12 mouse cellular contexts compared by ENCODE assay signal in genomic region chr6:72952221-72952620, GRCm38 (mm10). TPM values are rescaled to one million over a fixed set of nuclear protein-coding genes. Genes with fewer than 3 reads are reported as not detected.
DNase-seq lines count a peak whose midpoint lies in the region; ATAC-seq lines count a peak whose summit lies in the region.
"Had no signal": no experiment of that assay in that cellular context is flagged by ENCODE, and none has a peak within 500 bp of the region (broad histone marks: within the 10 kb centered on the region; RNA-seq: fewer than 3 reads in every experiment).

No protein-coding gene starts in this region.

- no peak overlapping the region for H3K4me3 ChIP-seq in neural tube, embryonic 13.5 days

- H3K36me3 ChIP-seq in neural tube, embryonic 13.5 days, result 0 out of 2 replicates have a peak, but pooled peaks cover 3% of the 10 kb centered on the region

- WGBS in neural tube, embryonic 13.5 days, result 77% methylated on average over 2 of the region's 2 CpGs

- no peak for ATAC-seq in neural tube, embryonic 13.5 days (ENCODE audit: low read depth)

- no peak overlapping the region for H3K4me2 ChIP-seq in neural tube, embryonic 13.5 days

- peaks cover 25% of the 10 kb centered on the region for H3K4me1 ChIP-seq in neural tube, embryonic 13.5 days (replicated peaks)

- H3K27me3 ChIP-seq in neural tube, embryonic 13.5 days, result no peaks in the 10 kb centered on the region

- no peak overlapping the region for H3K9ac ChIP-seq in neural tube, embryonic 13.5 days

- H3K9me3 ChIP-seq in neural tube, embryonic 13.5 days, result no peaks in the 10 kb centered on the region

- intact Hi-C loops in heart, postnatal 10 days (cut with DNase I), result no loop called here
- intact Hi-C loops in heart, postnatal 36 days (cut with DNase I), result no loop called here

- H3K27ac ChIP-seq in neural tube, embryonic 13.5 days (replicated peaks), result peak overlapping the region; percentile 14; the same call in 1 of the 2 replicates

- DNase-seq in heart, postnatal 10 days, result peak; percentile 35 to 55
- no peak for DNase-seq in heart, postnatal 36 days
- DNase-seq in neural tube, embryonic 10.5 days (ENCODE audit: extremely low spot score, low spot score), result no peak
- DNase-seq in fibroblast of lung, adult 2 months (ENCODE audit: low read depth), result peak; percentile 56
- DNase-seq in skeletal muscle tissue, adult 2 months (ENCODE audit: low read depth, low spot score), result peak; percentile 63
- no peak for DNase-seq in layer of hippocampus, adult 18-20 months (ENCODE audit: low spot score in 2 of 2)
- DNase-seq in frontal cortex, postnatal 25 days (ENCODE audit: low spot score in 2 of 2), result no peak
- DNase-seq: adrenal gland, postnatal 10 days; layer of hippocampus, postnatal 36 days; lung, postnatal 36 days; midbrain, embryonic 14.5 days had no signal

RNA-seq across cellular contexts. Expression of gene Tmsb10, which starts 6.3 kb away (rescaled TPM):
- 100 to 1,000 TPM; 526 to 622 TPM for total RNA-seq in heart, postnatal 10 days (2021)
- 100 to 1,000 TPM; 112 to 120 TPM for total RNA-seq in heart, postnatal 36 days (2021)
- polyA plus RNA-seq in neural tube, embryonic 13.5 days (2015; fragmentation: Nextera tagmentation; extraction: Ambion mirVana), result 4,458 and 5,080 TPM in 2 replicates
- total RNA-seq in layer of hippocampus, adult 18-20 months (2021), result 100 to 1,000 TPM; 264 to 325 TPM

RNA-seq across cellular contexts. Expression of gene Kcmf1, which starts 52.4 kb away (rescaled TPM):
- 10 to 100 TPM; 89.6 to 92.4 TPM for total RNA-seq in heart, postnatal 10 days (2021)
- total RNA-seq in heart, postnatal 36 days (2021), result 100 to 1,000 TPM; 104 to 110 TPM
- polyA plus RNA-seq in neural tube, embryonic 13.5 days (2015; fragmentation: Nextera tagmentation; extraction: Ambion mirVana), result 34.4 and 35.1 TPM in 2 replicates
- 10 to 100 TPM; 64.2 to 65.8 TPM for total RNA-seq in layer of hippocampus, adult 18-20 months (2021)

Comparison
In these comparisons a context has a peak if more than half of its experiments do, and no peak if none do; other contexts are left out.
1. DNase-seq: peak in heart, postnatal 10 days (2 of 2), fibroblast of lung, adult 2 months (single experiment) and skeletal muscle tissue, adult 2 months (single experiment); none in heart, postnatal 36 days (0 of 2), neural tube, embryonic 10.5 days (single experiment), layer of hippocampus, adult 18-20 months (0 of 2) and frontal cortex, postnatal 25 days (0 of 2).